Mouse (Mus musculus): ENCODE measurements around the gene Suclg2.

Suclg2 gene

DNA sequence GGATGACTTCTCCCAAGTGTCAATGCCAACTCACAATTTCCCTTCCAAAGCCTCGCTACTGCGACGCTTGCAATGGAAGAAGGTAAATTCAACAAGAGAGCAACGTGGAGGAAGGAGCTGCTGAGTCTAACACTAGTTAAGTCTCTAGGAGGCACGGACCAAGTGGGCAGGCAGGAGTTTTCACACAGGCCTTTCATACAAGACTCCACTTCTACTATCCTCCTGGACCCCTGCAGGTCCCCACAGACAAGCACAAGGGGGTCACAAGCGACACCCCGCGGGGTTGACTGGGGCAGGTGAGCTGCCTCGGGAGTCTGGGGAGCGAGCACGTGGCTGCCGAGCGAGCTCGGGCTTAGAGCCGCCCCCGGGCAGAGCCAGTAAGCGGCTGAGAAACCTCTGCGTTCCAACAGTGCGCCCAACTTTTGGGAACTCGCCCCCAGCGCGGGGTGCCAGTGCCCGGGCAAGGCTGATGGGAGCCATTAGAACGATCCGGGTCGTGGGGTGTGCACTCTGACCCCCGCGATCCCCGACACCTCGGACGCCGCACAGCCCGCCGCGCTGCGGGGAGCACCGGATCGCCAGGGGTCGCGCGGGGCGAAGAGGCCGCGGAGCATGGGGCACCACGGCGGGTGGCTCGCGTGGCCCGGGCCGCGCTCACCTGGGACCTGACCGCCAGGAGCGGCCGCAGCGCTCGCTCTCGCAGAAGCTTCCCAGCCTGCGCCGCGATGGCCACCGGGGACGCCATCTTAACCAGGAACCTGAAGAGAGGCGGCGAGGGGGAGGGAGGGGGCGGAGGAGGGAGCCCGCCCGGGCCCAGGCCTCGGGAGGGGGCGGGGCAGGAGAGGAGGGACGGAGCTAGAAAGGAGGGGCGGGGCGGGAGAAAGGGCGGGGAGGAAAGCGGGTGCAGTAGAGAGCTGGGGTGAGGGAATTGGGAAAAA is at the start of gene Suclg2:
TSS of gene Suclg2 (minus strand) at position 770 of the 938 bp plus-strand sequence.
- DNase-seq (ENCODE audit: low spot score): peak; percentile 94

DNA sequence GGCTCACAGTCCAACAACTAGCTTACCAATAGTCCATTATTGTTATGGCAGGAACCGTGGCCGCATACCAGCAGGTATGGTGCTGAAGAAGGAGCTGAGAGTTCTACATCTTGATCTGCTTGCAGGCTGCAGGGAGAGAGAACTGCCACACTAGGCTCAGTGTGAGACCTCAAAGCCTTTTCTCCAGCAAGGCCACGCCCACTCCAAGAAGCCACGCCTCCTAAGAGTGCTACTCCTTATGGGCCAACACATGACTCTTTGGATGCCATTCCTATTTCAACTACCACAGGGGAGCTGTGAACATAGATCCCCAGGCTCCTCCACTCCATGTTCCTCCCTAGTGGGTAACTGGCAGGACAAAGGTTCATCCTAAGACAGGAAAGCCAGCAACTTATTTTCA is 48.0 kb upstream of the Suclg2 start:
- DNase-seq (ENCODE audit: low spot score): no peak

DNA sequence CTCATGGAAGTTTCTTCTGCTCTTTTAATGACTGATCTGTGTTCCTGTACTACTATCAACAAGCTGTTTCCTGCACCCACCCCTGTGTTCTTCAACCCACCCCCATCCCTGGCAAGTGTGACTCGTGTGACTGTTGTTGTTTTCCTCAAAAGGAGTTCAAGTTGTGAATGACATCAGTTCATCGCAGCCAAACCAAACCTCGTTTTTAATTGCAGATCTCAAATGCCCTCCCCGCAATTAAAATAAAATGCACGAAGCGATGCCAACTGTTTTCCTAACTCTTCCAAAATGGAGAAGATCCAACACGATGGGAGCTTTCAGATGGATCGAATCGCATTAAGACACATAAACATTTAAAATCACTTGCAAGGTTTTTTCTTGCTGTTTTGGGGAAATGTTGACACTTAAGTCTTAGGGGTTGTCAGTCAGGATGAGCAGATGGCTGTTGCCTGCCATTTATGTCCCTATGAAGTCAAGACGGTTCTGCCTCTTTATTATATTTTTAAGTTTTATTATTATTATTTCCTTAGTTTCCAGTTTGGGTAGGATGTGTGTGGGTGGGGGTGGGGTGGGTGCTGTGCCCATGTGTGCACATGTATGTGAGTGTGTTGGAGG is 41.1 kb upstream of the Suclg2 start:
- no peak for DNase-seq (ENCODE audit: low spot score)

DNA sequence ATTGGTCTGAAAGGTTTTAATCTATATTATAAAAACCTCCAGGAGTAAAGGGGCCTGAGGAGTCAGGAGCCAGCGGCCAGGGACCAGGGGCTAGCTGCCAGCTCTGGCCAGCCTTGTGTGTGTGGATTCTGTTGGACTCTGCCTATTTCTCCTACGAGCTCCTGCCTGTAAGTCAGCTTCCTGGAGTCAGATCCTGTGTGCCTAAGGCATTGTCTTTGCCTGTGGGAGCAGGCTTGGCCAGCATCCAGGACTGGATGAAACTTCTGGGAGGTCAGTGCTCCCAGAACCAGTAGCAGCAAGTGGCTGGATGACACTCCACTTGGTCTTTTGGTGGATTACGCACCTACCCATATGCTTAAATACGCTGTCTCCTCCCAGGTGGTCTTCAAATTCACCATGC is 23.8 kb upstream of the Suclg2 start:
- DNase-seq (ENCODE audit: low spot score): no peak

DNA sequence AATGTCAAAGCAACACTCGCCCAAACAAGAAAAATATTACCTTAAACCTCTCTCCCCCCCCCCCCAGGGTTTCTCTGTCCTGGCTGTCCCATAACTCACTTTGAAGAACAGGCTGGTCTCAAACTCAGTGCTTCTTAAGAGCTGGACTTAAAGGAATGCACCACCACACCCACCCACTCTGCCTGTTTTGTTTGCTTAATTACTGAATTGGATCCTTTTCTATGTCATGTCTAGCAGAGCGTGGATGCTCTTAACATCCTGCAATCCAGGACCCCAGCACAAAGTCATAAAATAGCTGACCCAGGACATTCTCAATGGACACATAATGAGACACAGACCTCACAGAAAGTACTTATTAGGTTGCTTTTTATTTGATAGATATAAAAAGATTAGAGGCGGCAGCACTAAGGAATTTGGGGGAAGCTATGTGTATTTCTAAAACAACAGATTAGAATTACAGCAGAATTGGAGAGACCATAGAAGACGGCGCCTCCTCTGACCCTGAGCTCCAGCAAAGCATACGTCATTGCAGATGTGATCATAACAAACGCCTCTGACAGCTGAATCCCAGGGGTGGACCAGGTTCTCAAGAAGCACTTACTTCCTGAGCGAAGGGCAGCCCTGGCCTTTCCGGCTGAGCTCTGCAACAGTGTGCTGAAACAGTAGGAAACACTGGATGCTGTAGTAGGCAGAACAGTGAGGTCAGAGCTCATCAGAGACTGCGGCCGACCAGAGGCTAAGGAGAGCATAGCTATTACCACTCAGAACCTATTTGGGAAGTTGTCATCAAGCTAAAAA is 13.2 kb upstream of the Suclg2 start:
- peak; percentile 42 for DNase-seq (ENCODE audit: low spot score)

DNA sequence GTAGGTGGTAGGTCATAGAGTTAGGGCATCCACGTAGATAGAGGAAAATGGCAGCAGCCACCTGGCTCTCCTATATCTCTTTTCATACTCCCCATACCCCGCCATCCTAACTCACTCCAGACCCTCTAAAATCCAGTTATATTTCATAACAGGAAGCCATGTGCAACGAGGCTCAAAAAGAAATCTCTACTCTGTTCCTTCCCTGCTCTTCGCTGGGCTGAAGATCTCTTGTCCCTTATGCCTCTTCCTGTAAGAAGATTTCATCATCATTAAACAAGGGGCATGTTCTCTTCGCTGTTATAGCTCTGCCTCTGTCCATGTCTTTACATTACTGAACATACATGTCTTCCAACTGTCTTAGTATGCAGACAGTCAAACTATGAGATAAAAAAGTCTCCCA is 10.8 kb upstream of the Suclg2 start:
- DNase-seq (ENCODE audit: low spot score): no peak

DNA sequence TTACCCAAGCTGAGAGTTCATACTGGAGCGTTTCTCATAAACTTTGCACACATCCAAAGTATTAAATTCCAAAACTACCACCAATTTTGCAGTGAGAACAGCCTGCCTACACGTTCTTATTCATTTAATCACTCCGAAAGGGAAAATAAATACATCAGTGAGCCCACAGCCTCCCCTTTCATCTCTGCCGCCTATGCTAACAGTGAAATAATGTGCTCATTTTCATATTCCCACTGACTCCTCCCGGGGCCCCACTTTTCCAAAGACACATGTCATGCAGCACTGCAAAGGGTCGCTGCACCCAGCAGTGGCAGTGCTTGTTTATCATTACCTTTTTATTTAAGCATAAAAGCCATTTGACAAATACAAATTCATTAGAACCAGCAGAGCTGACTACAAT is 6.7 kb upstream of the Suclg2 start:
- no peak for DNase-seq (ENCODE audit: low spot score)

DNA sequence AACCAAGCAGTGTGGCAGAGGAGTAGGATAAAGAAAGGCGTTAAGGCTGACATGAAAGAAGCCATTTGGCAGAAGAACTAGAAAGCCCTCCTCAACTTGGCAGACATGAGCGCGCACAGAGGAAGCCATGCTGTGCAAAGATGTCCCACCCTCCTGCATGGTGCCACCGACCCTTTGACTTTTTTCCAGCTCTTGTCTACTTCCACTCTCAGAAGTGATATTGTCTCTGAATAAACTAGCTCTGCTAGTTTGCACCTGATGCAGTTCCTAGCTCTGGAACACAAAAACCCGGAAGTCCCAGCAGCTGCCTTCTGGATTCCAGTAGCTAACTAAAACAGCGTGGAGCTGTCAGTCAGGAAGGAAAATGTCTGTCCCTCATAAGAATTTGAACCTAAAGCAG is 4.8 kb upstream of the Suclg2 start:
- no peak for DNase-seq (ENCODE audit: low spot score)

DNA sequence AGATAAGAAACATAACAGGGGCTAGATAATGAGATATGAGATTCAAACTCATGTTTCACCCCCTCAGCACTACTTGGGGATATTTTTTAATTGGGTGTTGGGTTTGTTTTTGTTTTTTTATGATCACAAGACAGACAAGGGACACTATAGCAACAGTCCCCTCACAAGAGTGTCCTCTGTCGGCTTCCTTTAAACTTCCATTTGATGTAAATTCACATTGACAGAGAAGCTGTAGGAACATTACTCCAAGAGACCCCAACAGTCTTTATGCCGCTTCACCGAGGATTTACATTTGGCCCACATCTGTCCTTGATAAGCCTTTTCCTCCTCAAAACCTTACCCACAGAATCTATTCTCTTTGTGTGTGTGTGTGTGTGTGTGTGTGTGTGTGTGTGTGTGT is 1.2 kb upstream of the Suclg2 start:
- DNase-seq (ENCODE audit: low spot score): no peak

DNA sequence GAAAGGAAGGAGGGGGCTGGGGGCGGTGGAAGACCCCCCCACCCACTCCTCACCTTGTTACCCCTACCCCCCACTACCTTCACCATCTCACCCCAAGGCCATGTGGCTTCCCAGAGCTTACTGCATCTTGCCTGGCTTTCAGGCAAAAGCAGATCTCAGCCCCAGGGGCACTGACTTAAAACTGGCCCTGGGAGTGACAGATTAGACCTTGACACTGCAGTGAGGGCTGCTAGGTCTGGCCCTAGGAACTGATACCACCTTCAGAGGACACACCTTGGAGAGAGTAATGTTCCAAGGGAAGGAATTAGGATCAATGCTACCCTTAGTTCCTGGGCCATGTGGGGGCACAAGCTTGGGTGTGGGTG is 351 bp upstream of the Suclg2 start:
- DNase-seq (ENCODE audit: low spot score): no peak

DNA sequence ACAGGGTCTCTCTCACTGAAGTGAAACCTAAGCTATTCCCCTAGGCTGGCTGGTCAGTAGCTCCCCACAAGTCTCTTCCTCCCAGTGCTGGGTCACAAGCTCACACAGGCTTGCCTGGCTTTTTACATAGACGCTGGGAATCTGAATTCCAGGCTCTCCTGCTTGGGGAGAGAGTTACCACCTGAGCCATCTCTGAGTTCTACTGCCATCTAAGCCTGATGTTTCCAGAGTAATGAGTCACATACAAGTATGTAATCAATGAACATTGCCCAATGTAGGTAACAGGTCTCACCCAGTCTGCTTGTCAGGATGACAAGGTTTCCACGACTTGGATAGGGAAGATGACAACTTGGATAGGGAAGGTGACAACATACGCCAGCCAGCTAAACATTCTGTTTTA is 1.5 kb downstream of the Suclg2 start:
- no peak for DNase-seq (ENCODE audit: low spot score)

DNA sequence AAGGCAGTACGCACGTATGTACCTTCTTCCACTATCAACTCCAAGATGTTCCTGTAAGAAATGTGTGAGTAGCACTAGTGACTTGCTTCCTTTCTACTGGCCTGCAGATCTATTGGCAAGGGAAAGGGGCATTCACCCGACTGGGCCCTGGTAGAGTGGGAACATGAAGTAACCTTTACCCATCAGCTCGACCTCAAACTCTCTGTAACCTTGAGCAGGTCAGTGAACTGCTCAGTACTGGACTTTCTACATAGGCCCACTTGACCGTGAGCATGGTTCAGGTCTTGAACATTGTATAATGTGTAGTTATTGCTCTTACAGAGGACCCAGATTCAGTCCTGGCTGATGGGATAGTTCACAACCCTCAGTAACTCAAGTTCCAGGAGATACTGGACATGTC is 2.1 kb downstream of the Suclg2 start:
- DNase-seq (ENCODE audit: low spot score): no peak

DNA sequence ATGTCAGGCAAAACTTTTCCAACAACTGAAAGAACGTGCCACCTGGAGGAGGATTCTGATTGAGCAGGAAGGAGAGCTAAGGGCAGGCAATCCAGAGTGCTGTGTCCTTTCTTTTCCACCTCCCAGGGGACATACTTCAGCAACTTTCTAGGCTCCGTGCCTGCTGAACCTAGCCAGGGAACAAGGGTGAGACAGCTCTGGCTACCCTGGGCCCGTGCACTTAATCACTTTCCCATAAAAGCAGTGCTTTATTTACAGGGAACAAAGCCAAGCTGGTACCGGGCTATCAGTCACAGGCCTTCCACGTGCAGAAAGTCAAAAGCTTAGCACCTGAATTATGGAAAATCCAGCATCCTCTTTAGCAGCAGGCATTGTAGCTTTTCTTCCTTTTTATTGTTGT is 5.4 kb downstream of the Suclg2 start:
- DNase-seq (ENCODE audit: low spot score): no peak

DNA sequence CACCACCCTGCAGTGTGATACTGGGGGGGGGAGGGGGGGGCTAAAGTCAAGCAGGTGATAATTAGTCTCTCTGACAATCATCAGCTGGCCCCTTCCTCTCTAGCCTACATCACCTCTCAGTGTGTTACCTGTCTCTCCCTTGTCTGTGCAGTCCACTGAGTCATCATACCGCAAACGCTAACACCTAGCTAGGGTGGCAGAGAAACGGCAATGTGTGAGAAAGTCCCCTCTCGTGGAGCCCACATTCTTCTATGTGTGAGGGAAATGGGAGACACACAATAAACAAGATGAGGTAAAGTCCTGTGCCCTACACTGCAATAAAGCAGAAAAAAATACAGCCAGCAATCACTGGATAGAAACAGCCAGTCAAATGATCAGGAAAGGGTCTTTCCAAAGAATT is 6.5 kb downstream of the Suclg2 start:
- DNase-seq (ENCODE audit: low spot score): no peak

DNA sequence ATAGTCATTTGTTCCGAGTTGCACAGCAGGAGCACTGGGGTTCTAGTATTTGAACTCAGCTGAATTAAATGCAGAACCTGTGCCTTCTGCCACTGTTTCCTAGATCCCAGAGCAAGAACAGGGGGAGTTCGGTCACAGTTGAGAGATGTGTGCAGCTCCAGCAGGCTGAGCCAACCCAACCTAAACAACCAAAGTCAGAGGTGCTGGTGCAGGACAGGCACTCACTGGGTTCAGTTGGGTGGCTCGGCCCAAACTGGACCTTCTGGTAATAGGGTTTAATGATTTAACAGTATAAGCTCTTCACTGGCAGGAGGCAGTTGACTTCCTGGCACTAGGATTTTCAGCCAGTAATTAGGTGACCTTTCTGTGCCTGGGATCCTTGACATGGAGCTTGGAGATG is 6.9 kb downstream of the Suclg2 start:
- DNase-seq (ENCODE audit: low spot score): no peak

DNA sequence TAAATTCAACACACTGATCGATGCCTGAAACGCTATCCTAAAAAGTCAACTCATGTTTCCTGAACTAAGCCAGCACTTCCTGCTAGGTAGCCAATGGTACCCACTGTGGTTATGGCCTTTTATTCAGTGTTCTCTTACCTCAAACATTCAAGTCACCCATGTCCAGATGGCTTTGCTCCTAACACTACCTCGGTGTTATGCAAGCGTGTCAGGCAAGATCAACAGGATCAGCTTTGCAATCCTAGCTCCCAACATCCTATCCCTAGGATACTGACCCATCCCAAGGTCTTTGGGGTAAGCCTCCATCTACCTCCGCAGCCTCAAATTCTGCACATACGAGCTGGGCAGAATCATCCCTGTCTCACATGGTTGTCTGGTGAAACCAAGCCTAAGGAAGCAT is 7.7 kb downstream of the Suclg2 start:
- DNase-seq (ENCODE audit: low spot score): no peak

DNA sequence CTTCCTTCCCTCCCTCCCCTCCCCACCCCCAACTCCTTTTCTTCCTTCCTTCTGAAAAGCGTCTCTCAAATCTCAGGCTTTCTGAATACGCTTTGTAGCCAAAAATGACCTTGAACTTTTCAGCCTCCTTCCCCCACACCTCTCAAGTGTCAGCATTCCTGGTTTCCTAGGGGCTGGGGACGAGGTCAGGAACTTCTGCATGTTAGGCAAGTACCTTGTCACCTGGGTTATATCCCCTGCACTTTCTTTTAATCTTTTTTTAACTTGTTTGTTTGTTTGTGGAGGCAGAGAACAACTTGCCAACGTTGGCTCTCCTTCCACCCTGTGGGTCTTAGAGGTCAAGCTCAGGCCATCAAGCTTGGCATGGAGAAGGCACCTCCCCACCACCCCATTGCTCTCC is 9.1 kb downstream of the Suclg2 start:
- DNase-seq (ENCODE audit: low spot score): no peak

DNA sequence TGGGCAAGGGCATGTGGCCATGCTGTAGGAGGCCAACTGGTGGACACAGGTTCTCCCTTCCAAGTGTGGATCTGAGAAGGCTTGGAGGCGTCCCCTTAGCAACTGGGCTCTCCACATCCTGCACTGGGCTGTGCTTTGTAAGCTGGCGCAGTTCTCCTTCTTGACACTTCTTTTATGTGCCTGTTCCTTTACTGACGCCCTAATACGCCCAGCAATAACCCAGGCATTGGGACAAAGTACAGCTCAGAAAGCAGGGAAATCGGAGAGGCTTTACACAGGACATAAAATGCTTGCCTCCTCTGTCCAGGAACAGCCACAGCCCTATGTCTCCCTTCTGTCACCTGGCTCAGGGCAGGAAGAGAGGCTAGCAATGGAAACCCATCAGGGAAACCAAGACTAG is 9.5 kb downstream of the Suclg2 start:
- no peak for DNase-seq (ENCODE audit: low spot score)

DNA sequence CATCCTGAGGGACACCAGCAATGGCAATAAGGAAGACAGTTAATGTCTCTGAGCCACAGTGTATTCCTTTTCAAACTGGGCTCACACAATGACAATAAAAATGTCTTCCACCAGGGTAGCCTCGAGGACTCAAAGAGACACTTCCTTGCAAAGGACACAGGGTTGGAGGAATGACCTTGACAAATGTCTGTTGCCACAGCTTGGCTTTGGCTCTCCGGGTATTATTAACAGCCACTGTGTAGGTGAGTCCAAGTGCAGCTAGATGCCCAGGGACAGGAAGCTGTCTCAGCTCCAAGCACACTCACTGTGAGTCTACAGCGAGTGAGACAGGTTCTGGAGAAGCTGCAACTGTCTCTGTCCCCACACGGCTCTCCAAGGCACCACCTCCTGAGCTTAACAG is 14.0 kb downstream of the Suclg2 start:
- no peak for DNase-seq (ENCODE audit: low spot score)

DNA sequence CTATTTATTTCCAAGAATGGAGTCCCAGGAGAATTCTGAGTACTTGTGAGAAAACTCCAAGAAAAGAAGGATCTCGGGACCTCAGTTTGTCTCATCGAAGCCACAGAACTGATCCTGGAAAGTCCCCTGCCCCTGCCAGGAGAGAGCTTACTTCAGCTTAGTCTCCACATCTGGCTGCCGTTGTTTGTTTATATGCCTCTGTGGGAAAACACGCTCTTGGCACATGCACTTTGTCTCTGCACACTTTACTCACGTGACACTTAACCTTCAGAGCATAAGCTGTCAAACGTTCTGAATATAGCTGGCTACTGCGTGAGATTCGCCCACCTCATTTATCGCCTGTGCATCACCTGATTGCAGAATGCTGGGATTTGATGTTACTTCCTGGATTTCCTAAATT is 16.4 kb downstream of the Suclg2 start:
- DNase-seq (ENCODE audit: low spot score): no peak

DNA sequence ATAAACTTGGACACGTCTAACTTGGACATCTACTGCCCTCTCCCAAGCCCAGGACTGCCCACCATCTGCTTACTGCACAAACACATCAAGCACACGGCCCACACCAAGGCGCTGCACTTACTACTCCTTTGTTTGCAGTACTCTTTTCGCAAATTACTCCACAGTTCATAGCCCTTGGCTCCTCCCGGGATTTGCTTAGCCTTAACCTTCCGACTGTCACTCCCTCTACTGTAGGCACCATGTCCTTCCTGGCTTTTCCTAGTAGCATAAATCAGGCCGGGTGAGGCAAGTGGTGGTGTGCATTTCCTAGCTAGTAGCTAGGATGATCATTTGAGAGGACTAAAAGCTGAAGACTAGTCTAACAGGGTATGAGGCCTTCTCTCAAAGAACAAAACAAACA is 16.8 kb downstream of the Suclg2 start:
- no peak for DNase-seq (ENCODE audit: low spot score)

DNA sequence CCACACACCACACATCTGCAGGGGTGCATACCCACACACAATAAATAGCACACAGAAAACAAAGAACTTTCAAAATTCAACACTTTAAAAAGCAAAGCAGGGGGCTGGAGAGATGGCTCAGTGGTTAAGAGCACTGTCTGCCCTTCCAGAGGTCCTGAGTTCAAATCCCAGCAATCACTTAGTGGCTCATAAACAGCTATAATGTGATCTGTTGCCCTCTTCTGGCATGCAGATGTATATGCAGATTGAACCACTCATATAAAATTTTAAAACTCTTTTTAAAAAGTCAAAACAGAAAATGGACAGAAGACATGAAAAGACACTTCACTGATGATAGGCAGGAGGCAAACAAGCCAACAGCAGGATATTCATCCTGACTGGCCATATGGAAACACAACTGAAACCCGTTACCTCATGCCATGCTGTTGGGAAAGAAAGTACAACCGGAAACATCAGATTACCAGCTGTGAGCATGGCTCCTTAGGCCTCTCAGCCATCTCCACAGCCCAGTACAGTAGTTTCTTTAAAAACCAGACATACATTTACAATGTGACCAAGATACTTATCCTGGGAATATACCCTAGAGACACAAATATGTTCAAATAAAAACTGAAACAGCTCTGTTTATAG is 17.5 kb downstream of the Suclg2 start:
- DNase-seq (ENCODE audit: low spot score): no peak

DNA sequence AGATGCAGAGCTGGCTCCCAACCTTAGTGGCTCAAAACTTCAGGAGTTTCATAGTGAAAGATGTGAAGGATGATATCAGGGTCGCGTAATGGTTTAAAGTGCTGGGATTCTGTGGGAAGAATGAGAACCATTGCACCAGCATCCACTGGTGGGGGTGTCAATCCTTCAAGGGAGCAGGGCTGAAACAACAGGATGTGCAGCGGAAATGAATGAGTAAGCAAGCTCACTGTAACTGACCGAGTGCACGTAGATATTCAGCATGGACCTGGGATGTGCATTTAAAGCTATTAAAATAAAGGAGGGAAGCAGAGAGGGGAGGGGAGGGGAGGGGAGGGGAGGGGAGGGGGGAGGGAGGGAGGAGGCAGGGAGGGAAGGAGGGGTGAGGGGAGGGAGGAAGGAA is 18.4 kb downstream of the Suclg2 start:
- DNase-seq (ENCODE audit: low spot score): no peak

All from embryo, embryonic 10.5 days (tissue).